Mouse (Mus musculus): ENCODE data around the gene Cd3e. TPM values are rescaled to one million over a fixed set of nuclear protein-coding genes. Genes with fewer than 3 reads are reported as not detected.

The Cd3e gene
- polyA plus RNA-seq (2015; fragmentation: Nextera tagmentation; extraction: Ambion mirVana), result 0.21 TPM in 1 of 2 replicates, not detected in the other

DNA sequence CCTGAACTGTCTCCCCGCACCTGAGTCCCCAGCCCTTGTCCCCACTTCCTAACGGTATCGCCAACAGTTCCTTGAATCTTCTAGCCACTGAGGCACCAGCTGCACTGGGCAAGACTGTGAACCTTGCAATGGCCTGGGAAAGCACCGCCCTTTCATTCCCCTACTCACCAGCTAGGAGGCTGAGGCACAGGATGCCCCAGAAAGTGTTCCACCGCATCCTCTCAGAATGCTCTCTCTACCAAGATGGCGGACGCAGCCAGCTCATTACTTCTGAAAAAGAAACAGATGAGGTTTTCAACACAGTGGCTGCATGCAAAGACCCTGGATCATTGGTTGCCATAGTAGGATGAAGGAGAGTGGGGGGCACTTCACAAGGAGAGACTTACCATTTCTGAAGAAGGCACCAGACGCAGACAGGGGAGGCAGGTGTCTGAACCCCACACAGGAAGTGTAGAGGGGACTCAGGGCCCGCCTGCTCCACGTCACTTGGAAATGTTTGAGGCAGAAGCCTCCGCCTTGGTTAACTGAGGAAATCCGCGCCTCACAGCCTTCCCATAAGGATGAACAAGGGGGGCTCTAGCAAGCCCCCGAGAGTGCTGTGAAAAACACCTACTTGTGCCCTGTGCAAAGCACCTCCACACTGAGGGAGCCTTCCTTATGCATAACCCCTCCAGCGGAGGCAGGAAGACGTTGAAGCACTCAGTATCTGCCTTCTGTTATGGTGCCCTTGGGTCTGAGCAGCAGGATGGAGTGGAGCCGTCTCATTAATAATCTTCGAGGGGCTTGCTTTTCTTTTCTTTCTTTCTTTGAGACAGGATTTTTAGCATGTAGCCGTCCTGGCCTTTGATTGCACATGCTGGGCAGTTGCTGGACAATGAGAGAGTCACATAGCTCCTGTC is at the start of gene Cd3e:
Gene Cd3e, minus strand, starts transcription at position 448 of the 899 bp plus-strand sequence.

DNA sequence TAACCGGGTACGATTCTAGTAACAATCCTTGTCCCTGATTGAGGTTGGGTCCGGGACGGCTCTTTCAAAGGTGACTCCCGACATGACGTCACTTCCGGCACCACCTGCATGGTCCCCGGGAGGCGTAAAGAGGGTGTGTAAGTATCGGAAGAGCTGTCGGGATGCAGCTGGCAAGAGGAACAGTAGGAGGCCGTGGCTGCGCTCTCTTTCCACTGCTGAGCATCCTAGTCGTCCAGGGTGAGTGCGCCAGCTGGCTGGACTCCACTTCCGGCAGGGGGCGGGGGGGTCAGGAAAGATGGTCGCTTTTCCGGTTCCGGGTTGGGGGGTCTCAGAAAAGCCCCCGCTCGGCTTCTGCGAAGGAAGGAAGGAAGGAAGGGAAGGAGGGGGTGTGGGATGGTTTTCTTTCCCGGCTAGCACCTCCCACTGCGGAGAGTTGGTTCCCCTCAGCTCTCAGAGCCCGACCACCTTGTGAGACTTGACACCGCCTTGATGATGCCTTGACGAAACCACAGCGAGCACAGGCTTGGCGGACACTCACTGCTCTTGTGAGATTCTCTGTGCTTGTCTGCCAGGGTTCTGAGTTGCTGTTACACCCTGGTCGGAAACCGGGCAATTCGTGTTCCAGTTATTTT is 45.8 kb upstream of the Cd3e start, which contains the start of gene Mpzl3:
Gene Mpzl3, plus strand, starts transcription at position 105 of the 632 bp plus-strand sequence.

DNA sequence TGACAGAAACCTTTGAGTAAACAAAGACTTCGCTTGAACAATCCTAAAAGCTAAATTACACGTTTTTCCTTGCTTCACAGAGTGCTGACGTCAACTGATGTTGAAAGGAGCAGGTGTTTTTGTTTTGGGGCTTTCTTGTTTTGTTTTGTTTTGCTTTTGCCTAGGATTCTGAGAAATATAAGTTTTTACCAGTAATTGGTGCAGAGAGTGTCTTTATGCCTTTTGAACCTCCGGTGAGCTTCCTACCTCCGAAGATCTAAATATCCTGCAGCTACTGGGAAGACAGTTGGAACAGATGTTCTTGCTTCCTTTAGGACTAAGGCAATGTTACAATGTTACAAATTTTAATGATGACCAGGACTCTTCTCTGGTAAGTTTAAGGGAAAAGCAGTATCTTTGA is 30.1 kb upstream of the Cd3e start, which contains the start of gene Mpzl2:
Gene Mpzl2, plus strand, starts transcription at position 301 of the 400 bp plus-strand sequence.

DNA sequence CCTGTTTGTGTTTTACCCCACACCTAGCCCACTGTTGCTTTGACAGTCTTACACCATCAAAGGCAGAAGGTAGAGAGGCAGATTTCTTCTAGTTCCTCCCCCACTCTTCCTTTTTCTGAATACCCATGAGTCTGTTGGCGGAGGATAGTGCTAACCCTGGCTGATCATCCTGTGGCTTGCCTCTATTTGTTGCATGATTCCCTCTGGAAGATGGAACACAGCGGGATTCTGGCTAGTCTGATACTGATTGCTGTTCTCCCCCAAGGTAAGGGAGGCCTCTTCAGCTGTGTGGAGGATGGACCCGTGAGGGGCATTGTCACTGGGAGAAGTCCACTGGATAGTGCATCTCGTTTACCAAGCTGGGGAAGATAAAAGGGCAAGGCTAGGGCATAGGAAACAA is 27.8 kb downstream of the Cd3e start, which contains the start of gene Cd3d:
Gene Cd3d, plus strand, starts transcription at position 111 of the 400 bp plus-strand sequence.

DNA sequence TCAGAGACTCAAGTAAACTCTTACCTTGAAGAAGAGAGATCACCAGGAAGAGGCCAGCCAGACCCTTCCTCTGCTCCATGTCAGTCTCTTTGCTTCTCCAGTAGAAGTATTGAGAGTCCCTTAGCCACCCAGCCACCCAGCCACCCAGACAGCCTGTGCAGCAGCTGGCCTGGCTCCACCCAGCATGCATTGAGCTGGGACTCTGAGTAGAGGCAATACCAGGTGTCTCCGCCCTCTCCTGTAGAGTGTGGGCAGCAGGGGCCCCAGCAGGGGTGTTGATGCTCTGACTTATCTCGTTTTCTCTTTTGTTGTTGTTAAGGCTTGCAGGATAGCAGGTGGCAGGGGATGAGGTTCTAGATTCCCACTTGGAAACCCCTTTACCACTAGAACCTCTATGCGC is 29.2 kb downstream of the Cd3e start, which contains the start of gene Cd3g:
Gene Cd3g, minus strand, starts transcription at position 190 of the 400 bp plus-strand sequence.

DNA sequence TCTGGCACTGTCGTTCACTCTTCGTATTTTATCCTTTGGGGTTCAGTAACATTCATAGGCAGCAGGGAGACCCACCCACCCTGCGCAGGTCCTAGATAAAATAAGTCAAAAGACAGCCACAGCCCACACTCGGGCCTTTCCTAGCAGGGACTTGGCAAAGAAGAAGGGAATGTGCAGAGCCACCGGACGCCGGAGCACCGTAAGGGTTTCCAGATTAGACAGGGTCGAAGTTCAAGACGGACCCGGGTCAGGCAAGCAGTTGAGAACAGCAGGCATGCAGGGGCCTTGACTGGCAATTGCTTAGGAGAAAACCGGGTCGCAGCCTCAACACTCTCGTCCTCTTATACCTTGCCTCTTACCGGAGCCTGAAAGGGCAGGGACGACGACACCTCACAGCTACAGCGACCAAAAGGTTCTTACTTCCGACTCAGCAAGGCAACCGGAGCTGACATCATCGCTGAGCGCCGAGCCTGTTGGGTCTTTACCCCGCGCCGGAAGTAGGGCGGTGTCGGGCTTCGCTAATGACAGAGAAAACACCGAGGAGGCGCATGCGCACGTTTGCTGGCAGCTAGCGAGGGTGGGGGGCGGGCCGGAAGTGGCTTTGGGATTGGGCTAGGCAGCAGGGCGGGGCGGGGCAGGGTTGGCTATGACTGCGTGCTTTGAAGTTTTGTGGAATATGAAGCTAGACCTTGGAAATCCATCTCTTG is 44.1 kb downstream of the Cd3e start, which contains the start of gene Ube4a:
Gene Ube4a, minus strand, starts transcription at position 475 of the 707 bp plus-strand sequence.

Other genes starting within 250 kb of the Cd3e start
- 91.7 and 95.7 TPM in 2 replicates for gene Arcn1, start 241.8 kb downstream of the Cd3e start, polyA plus RNA-seq (2015; fragmentation: Nextera tagmentation; extraction: Ambion mirVana)
- gene Ift46, start 241.7 kb downstream of the Cd3e start, polyA plus RNA-seq (2015; fragmentation: Nextera tagmentation; extraction: Ambion mirVana), result 144 and 145 TPM in 2 replicates
- gene Tmem25, start 210.3 kb downstream of the Cd3e start, polyA plus RNA-seq (2015; fragmentation: Nextera tagmentation; extraction: Ambion mirVana), result 32.5 and 36.8 TPM in 2 replicates
- gene Ttc36, start 206.6 kb downstream of the Cd3e start, polyA plus RNA-seq (2015; fragmentation: Nextera tagmentation; extraction: Ambion mirVana), result 0.41 and 1.0 TPM in 2 replicates
- gene Kmt2a, start 128.3 kb downstream of the Cd3e start, polyA plus RNA-seq (2015; fragmentation: Nextera tagmentation; extraction: Ambion mirVana), result 19.6 and 21.4 TPM in 2 replicates
- 999 and 1,059 TPM in 2 replicates for gene Atp5l, start 88.9 kb downstream of the Cd3e start, polyA plus RNA-seq (2015; fragmentation: Nextera tagmentation; extraction: Ambion mirVana)
- gene Ube4a, start 44.0 kb downstream of the Cd3e start, polyA plus RNA-seq (2015; fragmentation: Nextera tagmentation; extraction: Ambion mirVana), result 22.2 and 27.8 TPM in 2 replicates
- not detected in 2 replicates for gene Cd3g, start 29.2 kb downstream of the Cd3e start, polyA plus RNA-seq (2015; fragmentation: Nextera tagmentation; extraction: Ambion mirVana)
- gene Cd3d, start 27.8 kb downstream of the Cd3e start, polyA plus RNA-seq (2015; fragmentation: Nextera tagmentation; extraction: Ambion mirVana), result not detected in 2 replicates
- gene Mpzl2, start 30.2 kb upstream of the Cd3e start, polyA plus RNA-seq (2015; fragmentation: Nextera tagmentation; extraction: Ambion mirVana), result 1.9 and 4.5 TPM in 2 replicates
- 1.2 and 1.3 TPM in 2 replicates for gene Mpzl3, start 45.6 kb upstream of the Cd3e start, polyA plus RNA-seq (2015; fragmentation: Nextera tagmentation; extraction: Ambion mirVana)
- 0.34 and 0.39 TPM in 2 replicates for gene Jaml, start 69.6 kb upstream of the Cd3e start, polyA plus RNA-seq (2015; fragmentation: Nextera tagmentation; extraction: Ambion mirVana)
- gene Scn2b, start 108.2 kb upstream of the Cd3e start, polyA plus RNA-seq (2015; fragmentation: Nextera tagmentation; extraction: Ambion mirVana), result 13.2 and 14.0 TPM in 2 replicates
- 2.3 TPM in 2 replicates for gene Scn4b, start 128.8 kb upstream of the Cd3e start, polyA plus RNA-seq (2015; fragmentation: Nextera tagmentation; extraction: Ambion mirVana)
- gene BC049352, start 172.4 kb upstream of the Cd3e start, polyA plus RNA-seq (2015; fragmentation: Nextera tagmentation; extraction: Ambion mirVana), result not detected in 2 replicates
- gene Tmprss4, start 194.5 kb upstream of the Cd3e start, polyA plus RNA-seq (2015; fragmentation: Nextera tagmentation; extraction: Ambion mirVana), result not detected in 2 replicates